Mouse (Mus musculus) liver, embryonic 14.5 days (tissue): ENCODE results near the gene Erp27. TPM values are rescaled to one million over a fixed set of nuclear protein-coding genes. Genes with fewer than 3 reads are reported as not detected.

Source experiments
- ATAC-seq: fragments of 200-750 bp; cut with Nextera tagmentation; 2 replicates; pipeline ENCODE4 v1.8.0; 2017; ENCODE audit warnings: moderate number of reproducible peaks, mild to moderate bottlenecking, moderate library complexity; ENCODE audit not compliant: insufficient read depth
- DNase-seq, 3 experiments: peaks; one replicate each; pipeline ENCODE4 v3.0.0-alpha.2; 2012 to 2013; ENCODE audit warnings: low read depth in 3 of 3, low spot score in 3 of 3
- H3K27ac ChIP-seq: fragments of 300-500 bp; sonication (generic); 2 replicates; pipeline ENCODE4 v1.5.1; 2014; ENCODE audit warnings: moderate library complexity, mild to moderate bottlenecking, control low read depth, inconsistent platforms
- H3K27me3 ChIP-seq: fragments of 300-500 bp; sonication (generic); 2 replicates; pipeline ENCODE4 v1.6.1; 2014; ENCODE audit warnings: mild to moderate bottlenecking, low read length, moderate library complexity; ENCODE audit not compliant: control insufficient read depth, insufficient read depth
- H3K36me3 ChIP-seq: fragments of 300-500 bp; sonication (generic); replicated peaks from 2 replicates; pipeline ENCODE4 v1.6.1; 2014; ENCODE audit warnings: low read depth; ENCODE audit not compliant: control insufficient read depth, insufficient read depth
- H3K4me1 ChIP-seq, 2 experiments: fragments of 200-500 bp in 1 of 2; fragments of 300-500 bp in 1 of 2; sonication (generic) in 1 of 2; replicated peaks; 2 replicates each; pipeline ENCODE4 v1.6.1; 2012 to 2014; ENCODE audit warnings: antibody characterized with exemption in 1 of 2, inconsistent platforms in 1 of 2, low read length in 1 of 2; ENCODE audit not compliant: control insufficient read depth in 2 of 2, insufficient read depth in 2 of 2
- H3K4me2 ChIP-seq: fragments of 300-500 bp; sonication (generic); 2 replicates; pipeline ENCODE4 v1.6.1; 2014; ENCODE audit warnings: low read depth, mild to moderate bottlenecking, control low read depth, moderate library complexity
- H3K4me3 ChIP-seq, 2 experiments: fragments of 200-500 bp in 1 of 2; fragments of 300-500 bp in 1 of 2; sonication (generic) in 1 of 2; 2 replicates each; pipeline ENCODE4 v1.5.1; 2012 to 2014; ENCODE audit warnings: low read depth in 2 of 2, low read length in 2 of 2, mild to moderate bottlenecking in 2 of 2, control low read depth in 1 of 2, inconsistent platforms in 1 of 2, moderate library complexity in 1 of 2; ENCODE audit not compliant: insufficient read depth in 1 of 2
- H3K9ac ChIP-seq: fragments of 300-500 bp; sonication (generic); replicated peaks from 2 replicates; pipeline ENCODE4 v1.6.1; 2014; ENCODE audit warnings: mild to moderate bottlenecking, control low read depth, moderate library complexity
- H3K9me3 ChIP-seq: fragments of 300-500 bp; sonication (generic); 2 replicates; pipeline ENCODE4 v1.6.1; 2016; ENCODE audit warnings: low read length, mixed read lengths; ENCODE audit not compliant: control insufficient read depth
- CTCF ChIP-seq: IDR thresholded peaks from 2 replicates; pipeline ENCODE4 v1.5.1; 2016; ENCODE audit warnings: antibody characterized with exemption, low read depth, control low read depth
- EP300 ChIP-seq: IDR thresholded peaks from 2 replicates; pipeline ENCODE4 v1.6.1; 2016; ENCODE audit warnings: antibody characterized with exemption, low read depth
- WGBS: fragments of 180-500 bp; shearing (Covaris S2); extraction: QIAGEN DNeasy Blood & Tissue Kit; methylation state at CpG from one replicate; pipeline ENCODE4 v1.1.7; 2014; ENCODE audit not compliant: insufficient replicate concordance; 5-methylcytosine and 5-hydroxymethylcytosine counted together
- polyA plus RNA-seq, 2 experiments: library from polyadenylated mRNA; depleted of rRNA in 1 of 2; stranded (reverse) in 1 of 2; unstranded in 1 of 2; fragments of >200 nt; fragmentation: Nextera tagmentation in 1 of 2; extraction: Ambion mirVana in 1 of 2; gene quantifications; 2 replicates each; pipeline versions ENCODE4 v1.2.1 to v1.2.3; 2012 to 2014

Gene Erp27
- polyA plus RNA-seq, 2 experiments: 0.08 to 0.09 TPM

- Histone ChIP-seq H3K9me3 (no peaks in the 10 kb centered on the region), H3K27ac (no peak overlapping the region), H3K36me3 (no peaks in the 10 kb centered on the region), H3K27me3 (no peaks in the 10 kb centered on the region), H3K4me2 (no peak overlapping the region), H3K9ac (no peak overlapping the region), H3K4me1 (no peaks in the 10 kb centered on the region), H3K4me3 (no peak overlapping the region)
- WGBS: 56% methylated on average over 8 of the region's 8 CpGs
- TF ChIP-seq EP300 (no peak), CTCF (no peak)
- no peak for ATAC-seq
- no peak for DNase-seq
Measured at GRCm38 (mm10) chr6:136881678-136882077, 40.3 kb downstream of the Erp27 start.

DNA sequence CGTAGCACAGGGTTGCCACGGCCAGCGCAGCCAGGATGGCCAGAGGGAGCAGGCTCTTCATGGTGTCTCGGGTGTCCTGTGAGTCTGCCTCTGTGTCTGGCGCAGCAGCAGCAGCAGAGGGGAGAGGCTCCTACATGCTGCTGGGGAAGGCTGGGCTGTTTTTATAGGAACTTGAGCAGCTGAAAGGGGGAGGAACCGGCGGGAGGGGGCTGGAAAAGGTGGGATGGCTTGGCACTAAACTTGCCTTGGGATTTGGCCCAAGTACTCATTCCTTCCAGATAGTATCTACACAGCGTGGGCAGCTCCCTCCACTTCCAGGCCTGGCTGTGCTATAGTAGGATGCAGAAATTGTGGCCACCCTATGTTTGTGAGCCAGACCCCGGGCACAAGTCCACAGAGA lies 46.3 kb downstream of the Erp27 start, which contains the start of gene Mgp:
TSS of gene Mgp (minus strand) at position 154 of the 400 bp plus-strand sequence.
- DNase-seq: no peak
- Histone ChIP-seq H3K4me3 (no peak within 1 kb of the TSS), H3K9ac (no peak within 1 kb of the TSS)

GRCm38 (mm10) chr6:136874599-136874998 lies 47.4 kb downstream of the Erp27 start:
- no peak overlapping the region for H3K27ac ChIP-seq
- H3K27me3 ChIP-seq: no peaks in the 10 kb centered on the region
- no peaks in the 10 kb centered on the region for H3K9me3 ChIP-seq
- 51% methylated on average over 8 of the region's 8 CpGs for WGBS
- H3K36me3 ChIP-seq: no peaks in the 10 kb centered on the region
- no peak overlapping the region for H3K4me3 ChIP-seq
- TF ChIP-seq EP300 (no peak), CTCF (no peak)
- DNase-seq: no peak
- no peak overlapping the region for H3K9ac ChIP-seq
- ATAC-seq: no peak
- no peaks in the 10 kb centered on the region for H3K4me1 ChIP-seq
- no peak overlapping the region for H3K4me2 ChIP-seq

More for the DNA sequence above, 46.3 kb downstream of the Erp27 start, which contains the start of gene Mgp:
- H3K36me3 ChIP-seq: no peaks in the 10 kb centered on the region
- 67% methylated on average over 9 of the region's 9 CpGs for WGBS
- no peaks in the 10 kb centered on the region for H3K4me1 ChIP-seq
- TF ChIP-seq CTCF (no peak), EP300 (no peak)
- no peak within 1 kb of the TSS for H3K4me2 ChIP-seq
- no peaks in the 10 kb centered on the region for H3K9me3 ChIP-seq
- H3K27me3 ChIP-seq: no peaks in the 10 kb centered on the region
- no peak for ATAC-seq
- H3K27ac ChIP-seq: no peak within 1 kb of the TSS

GRCm38 (mm10) chr6:136868921-136869320 lies 53.1 kb downstream of the Erp27 start:
- ATAC-seq: no peak
- Histone ChIP-seq H3K9me3 (no peaks in the 10 kb centered on the region), H3K36me3 (no peaks in the 10 kb centered on the region), H3K4me2 (no peak overlapping the region), H3K27ac (no peak overlapping the region), H3K27me3 (no peaks in the 10 kb centered on the region), H3K9ac (no peak overlapping the region), H3K4me1 (peaks cover 0 to 9% of the 10 kb centered on the region in 2 experiments; a peak in 2 of 4 replicates), H3K4me3 (no peak overlapping the region)
- no peak for TF ChIP-seq EP300
- no peak for TF ChIP-seq CTCF
- no peak for DNase-seq
- WGBS: 68% methylated on average over 5 of the region's 5 CpGs

DNA sequence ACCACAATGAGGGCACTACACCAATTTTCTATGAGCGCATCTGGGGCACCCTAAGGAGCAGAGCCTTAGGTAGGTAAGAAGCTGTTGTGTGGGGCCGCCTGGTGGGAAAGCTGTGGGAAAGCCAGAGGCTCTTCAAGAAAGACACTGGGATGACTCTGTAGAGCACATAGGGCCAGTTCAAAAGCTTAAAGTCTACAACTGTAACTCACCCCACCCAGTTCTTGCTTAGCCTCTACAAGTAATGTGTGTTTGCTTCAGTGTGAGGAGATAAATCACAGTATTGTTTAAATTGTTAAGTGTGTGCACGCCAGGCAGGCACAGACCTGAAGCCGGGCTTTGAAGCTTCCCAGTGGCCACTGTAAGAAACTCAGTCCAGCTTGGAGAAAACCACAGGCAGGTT lies 55.8 kb downstream of the Erp27 start:
- no peaks in the 10 kb centered on the region for H3K9me3 ChIP-seq
- peaks cover 0 to 9% of the 10 kb centered on the region in 2 experiments; a peak in 2 of 4 replicates for H3K4me1 ChIP-seq
- DNase-seq (no peak), ATAC-seq (no peak)
- no peak overlapping the region for H3K4me3 ChIP-seq
- H3K4me2 ChIP-seq: no peak overlapping the region
- WGBS: 74% methylated on average over 4 of the region's 4 CpGs
- no peak overlapping the region for H3K9ac ChIP-seq
- H3K27me3 ChIP-seq: no peaks in the 10 kb centered on the region
- TF ChIP-seq CTCF (no peak), EP300 (no peak)
- no peak overlapping the region for H3K27ac ChIP-seq
- no peaks in the 10 kb centered on the region for H3K36me3 ChIP-seq
